Mouse (Mus musculus) adipocyte (in vitro differentiated cells): ENCODE data around the gene Ttl.

Experiments
- DNase-seq: peaks from one replicate; pipeline ENCODE4 v3.0.0-alpha.2; 2016; ENCODE audit warnings: low spot score

Ttl gene

GRCm38 (mm10) chr2:129084959-129085358 lies 19.2 kb downstream of the Ttl start:
- DNase-seq, result peak; percentile 57

- DNase-seq, result no peak
Observed at GRCm38 (mm10) chr2:129087520-129087919, 21.8 kb downstream of the Ttl start.

GRCm38 (mm10) chr2:129090370-129090769 lies 24.6 kb downstream of the Ttl start:
- DNase-seq, result no peak

- no peak for DNase-seq
Observed at GRCm38 (mm10) chr2:129092810-129093209, 27.1 kb downstream of the Ttl start.

GRCm38 (mm10) chr2:129093926-129094724 lies 28.4 kb downstream of the Ttl start:
- DNase-seq, result no peak

DNA sequence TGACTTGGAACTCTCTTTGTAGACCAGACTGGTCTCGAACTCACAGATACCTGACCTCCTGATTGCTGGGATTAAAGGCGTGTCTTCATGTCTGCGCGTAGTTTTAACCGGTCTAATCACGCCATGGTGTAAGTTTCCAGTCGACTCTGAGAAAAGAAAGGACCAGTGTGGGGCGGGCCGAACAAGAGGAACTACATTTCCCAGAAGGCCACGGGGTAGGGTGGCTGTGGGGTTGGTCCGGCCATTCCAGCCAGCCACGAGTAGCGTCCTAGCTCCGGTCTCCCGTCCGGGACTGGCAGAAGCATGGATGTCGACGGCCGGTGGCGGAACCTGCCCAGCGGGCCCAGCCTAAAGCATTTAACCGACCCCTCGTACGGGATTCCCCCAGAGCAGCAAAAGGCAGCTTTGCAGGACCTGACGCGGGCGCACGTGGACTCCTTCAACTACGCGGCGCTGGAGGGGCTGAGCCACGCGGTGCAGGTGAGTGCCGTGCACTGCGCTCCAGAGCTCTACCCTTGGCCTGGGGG lies 35.1 kb downstream of the Ttl start, which contains the start of gene Polr1b:
Polr1b (plus strand) TSS at position 212 of the 527 bp plus-strand sequence.
- DNase-seq, result peak; percentile 97

- DNase-seq, result no peak
Observed at GRCm38 (mm10) chr2:129112924-129113323, 47.2 kb downstream of the Ttl start.

DNA sequence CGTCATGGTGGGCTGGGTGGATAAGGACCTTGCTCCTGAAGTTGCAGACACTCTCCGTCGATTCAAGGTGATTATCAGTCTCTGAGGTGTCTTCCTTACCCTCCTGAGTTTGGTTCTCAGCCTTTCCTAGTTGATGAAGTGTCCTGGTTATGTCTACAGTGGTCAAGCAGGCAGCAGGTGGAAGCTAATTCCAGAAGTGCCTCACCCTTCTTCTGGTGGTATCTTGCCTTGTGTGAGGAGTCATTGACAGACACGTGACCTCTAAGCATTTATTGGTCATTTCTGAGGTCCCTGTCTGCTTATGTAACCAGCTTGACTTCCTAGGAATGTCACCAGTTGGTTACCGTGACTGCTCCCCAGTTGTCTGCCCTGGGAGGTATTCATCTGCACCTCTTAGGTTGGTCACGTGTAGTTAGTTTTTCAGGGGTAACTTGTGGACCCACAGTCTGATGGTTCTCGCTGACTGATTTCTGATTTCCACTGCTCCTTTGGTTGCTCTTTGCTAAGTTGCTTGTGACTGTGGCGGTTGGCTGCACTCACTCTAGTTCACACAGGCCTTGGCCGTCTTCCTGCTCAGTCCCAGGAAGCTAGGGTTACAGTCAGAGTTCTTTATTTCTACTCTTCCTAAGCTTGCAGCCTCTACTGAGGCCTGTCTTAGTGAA lies 50.1 kb downstream of the Ttl start:
- no peak for DNase-seq

GRCm38 (mm10) chr2:129116368-129116739 lies 50.6 kb downstream of the Ttl start:
- DNase-seq, result no peak

- no peak for DNase-seq
Observed at GRCm38 (mm10) chr2:129118061-129118460, 52.3 kb downstream of the Ttl start.

DNA sequence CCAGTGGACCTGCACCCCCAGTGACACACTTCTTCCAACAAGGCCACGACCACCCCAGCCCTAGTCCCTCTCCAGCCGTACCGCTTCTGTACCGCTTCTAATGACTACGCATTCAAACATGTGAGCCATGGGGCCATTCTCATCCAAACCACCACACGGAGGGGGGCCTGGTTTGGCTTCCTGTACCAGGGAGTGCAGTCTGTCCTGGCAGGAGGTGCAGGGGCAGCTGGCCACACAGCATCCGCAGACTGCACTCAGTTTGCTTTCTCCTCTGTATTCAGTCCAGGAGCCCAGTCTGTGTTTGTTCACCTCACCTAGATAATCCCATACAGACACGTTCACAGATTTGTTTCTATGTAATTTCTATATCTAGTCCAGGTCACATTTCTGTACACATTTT lies 56.2 kb downstream of the Ttl start:
- DNase-seq, result no peak

DNA sequence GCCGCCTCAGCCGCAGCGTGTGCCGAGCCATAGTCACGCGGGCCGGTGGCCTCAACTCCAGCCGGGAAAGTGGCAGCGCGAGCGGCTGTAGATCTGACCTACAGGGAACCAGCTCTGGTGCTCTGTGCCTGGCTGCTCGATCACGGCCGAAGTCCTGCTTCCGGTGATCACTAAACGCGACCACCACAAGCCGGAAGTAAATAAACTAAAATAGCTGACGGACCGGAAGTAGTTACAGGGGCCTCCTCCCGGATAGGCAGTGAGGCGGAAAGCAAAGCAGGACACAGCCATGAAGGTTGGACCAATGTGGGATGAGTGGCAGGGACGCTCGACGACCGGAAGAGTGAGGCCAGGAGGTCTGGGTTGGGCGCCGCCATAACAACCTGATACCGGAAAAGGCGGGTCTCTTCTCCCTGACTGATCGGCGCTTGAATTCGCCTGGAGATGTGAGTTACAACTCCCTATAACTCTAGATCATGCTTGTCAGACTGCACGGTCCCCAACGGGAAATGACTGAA lies 63.7 kb downstream of the Ttl start, which contains the start of gene Chchd5:
Chchd5 (plus strand) TSS at position 289 of the 518 bp plus-strand sequence.
- peak; percentile 99 for DNase-seq

DNA sequence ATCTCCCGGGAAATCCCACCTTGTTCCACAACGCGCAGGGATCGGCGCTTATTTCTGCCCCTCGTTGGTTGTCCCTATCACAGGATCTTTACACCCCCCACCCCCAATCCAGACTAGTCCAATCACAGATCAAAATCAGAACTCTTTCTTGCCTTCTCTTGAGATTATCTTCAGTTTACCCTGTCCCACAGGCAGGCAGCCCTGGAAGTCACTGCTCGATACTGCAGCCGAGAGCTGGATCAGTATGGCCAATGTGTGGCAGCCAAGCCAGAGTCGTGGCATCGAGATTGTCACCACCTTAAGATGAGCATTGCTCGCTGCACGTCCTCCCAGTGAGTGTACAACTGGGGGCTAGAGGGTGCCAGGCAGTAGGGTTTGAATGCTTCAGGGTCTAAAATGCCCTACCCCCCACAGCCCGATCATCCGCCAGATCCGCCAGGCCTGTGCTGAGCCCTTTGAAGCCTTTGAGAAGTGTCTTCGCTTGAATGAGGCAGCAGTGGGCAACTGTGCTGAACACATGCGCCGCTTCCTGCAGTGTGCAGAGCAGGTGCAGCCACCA lies 64.3 kb downstream of the Ttl start:
- DNase-seq, result no peak

- DNase-seq, result no peak
Observed at GRCm38 (mm10) chr2:129130776-129131175, 65.0 kb downstream of the Ttl start.

- DNase-seq, result no peak
Observed at GRCm38 (mm10) chr2:129132231-129132630, 66.5 kb downstream of the Ttl start.

DNA sequence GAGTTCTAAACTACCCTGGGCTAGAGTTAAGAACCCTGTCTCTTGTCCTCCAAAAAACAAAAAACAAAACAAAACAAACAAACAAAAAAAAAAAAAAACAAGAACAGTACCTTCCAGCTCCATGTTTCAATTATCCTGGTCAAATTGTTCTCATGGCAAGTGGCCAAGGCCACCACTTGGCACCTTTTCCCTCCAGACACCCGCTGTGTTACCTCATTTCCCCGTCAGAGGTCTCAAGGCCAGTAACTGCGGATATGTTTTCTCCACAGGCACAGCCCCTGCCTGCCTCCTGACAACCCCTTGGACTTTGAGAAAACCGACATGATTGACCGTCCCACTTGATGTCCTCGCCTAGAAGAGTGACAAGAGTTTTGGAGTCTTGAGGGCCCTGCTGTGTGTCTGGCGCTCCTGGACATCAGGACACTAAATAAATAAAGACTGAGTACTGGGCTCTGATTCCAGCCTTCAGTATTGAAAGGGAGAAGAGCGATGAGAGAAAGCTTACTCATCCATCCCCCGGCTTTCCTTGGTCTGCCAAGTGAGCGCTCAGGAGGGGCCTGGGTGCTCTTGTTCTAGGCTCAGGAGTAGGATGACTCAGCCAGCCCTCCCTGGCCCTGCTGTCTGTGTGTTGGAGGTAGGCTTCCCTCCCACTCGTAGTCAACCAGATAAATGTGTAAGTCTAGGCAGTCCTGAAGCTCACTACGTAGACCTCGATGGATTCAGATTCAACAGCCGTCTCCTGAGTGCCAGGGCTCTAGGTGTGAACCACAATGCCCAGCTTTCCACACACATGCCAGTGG lies 67.5 kb downstream of the Ttl start:
- peak; percentile 27 for DNase-seq

GRCm38 (mm10) chr2:129139906-129140305 lies 74.2 kb downstream of the Ttl start:
- DNase-seq, result no peak
